Mouse (Mus musculus): ENCODE measurements around the gene Klhl29.

GRCm38 (mm10) chr12:5214266-5214665 is 161.2 kb downstream of the Klhl29 start:
- TF ChIP-seq CTCF (IDR thresholded peaks at IDR 0.05) = no peak
- TF ChIP-seq POLR2A (IDR thresholded peaks at IDR 0.05; ENCODE audit: insufficient read depth, low read depth, low read length) = no peak
- no peak for TF ChIP-seq EP300 (IDR thresholded peaks at IDR 0.05; ENCODE audit: insufficient read depth, low read depth, low read length)
